Mouse (Mus musculus) left cerebral cortex, postnatal 14 days (tissue): ENCODE results near the gene Disc1. TPM values are rescaled to one million over a fixed set of nuclear protein-coding genes. Genes with fewer than 3 reads are reported as not detected.

Experiments used
- DNase-seq, 2 experiments: peaks; one replicate each; pipeline ENCODE4 v3.0.0; 2021 to 2022; ENCODE audit warnings: low spot score in 2 of 2, mixed read lengths in 1 of 2
- intact Hi-C: fragments of 180-260 bp; cut with DNase I; formaldehyde crosslinking; loops from one replicate; pipeline ENCODE4 v1.15.1; 2025
- total RNA-seq, 2 experiments: library from RNA; stranded (reverse); gene quantifications; 2 replicates each; pipeline ENCODE4 v1.2.3; 2021

Gene Disc1
- total RNA-seq, 2 experiments from 2014 or later, result 1.9 to 4.0 TPM

DNA sequence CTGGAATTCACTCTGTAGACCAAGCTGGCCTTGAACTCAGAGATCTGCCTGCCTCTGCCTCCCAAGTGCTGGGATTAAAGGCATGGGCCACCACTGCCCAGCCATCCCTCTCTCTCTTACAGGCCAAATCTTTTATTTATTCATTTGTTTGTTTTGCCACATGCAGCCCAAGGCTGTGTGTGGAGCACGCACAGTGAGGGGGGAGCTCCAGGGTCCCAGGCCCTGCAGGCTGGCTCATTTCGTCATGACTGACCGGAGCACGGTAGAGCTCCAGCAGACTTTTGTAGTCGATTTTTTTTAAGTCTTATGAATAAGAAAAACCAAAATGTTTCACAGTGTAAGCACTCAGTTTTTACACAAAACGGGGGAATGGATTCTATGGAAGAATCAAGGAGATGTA lies 112.5 kb downstream of the Disc1 start:
- DNase-seq, result no peak
- intact Hi-C loops, result no loop called here

DNA sequence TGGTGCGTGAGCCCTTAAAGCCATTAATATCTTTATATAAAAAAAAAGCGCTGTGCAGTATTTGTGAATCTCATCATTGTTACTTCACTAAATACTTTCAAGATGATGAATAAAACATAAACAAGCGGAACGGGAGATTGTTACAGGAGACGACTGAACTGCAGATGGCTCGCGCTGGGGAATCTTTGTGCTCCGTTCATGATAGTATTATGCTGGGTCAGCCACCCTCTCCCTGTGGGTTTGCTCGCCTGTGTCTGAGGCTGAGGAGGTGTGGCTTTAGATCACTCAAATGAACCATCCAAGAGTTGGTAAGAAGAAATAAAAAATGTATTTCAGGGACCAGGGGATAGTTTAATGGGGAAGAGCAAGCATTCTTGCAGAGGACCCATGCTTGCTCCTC lies 113.0 kb downstream of the Disc1 start:
- intact Hi-C loops, result no loop called here
- no peak for DNase-seq

DNA sequence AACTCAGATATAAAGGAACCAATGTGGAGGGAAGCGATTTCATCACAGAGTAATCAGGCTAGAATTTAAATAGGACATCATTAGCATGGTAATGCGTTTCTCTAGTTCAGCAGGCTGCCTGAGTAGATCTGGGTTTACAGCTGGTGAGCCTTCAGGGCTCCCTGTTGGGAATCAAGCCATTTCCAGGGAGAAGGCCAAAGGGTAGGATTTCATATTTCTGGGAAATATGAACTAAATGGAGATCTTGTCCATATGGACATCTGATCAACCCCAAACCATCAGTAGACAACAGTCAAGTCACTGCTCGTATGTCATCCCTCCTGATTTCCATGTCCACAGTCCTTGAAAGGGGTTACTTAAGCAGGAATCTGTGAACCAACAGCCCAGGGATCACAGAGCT lies 115.6 kb downstream of the Disc1 start:
- no peak for DNase-seq
- intact Hi-C loops, result no loop called here

DNA sequence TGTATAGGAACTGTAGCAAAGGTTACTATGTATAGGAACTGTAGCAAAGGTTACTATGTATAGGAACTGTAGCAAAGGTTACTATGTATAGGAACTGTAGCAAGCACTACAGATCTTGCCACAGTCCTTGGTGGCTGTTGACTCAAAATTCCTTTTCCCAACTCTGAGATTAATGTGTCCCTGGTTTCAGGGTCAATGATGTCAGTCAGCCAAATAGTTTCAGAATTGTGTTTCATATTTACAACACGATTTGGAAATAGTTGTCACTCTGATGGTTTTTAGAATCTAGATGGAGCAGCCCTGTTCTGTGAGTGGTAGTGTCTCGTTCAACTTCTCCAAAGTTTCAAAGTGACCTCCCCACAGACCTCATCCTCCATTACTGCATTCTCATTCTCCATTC lies 117.5 kb downstream of the Disc1 start:
- intact Hi-C loops, result no loop called here
- no peak for DNase-seq

DNA sequence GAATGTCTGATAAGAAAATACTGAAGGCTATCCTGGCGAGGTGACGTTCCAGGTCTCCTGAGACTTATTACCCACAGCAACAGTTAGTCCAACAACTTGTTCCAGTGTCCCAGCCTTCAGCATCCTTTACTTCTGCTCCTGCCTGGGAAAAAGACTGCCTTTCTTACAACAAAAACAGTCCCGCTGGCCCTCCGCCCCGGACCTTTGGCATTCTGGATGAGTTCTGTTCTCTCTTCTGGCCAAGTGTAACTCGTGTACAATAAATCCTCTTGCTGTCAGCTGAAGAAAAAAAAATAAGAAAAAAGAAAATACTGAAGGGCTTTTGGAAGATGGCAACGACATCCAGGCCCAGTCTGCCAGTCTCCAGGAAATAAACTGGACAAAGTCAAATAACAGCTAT lies 120.2 kb downstream of the Disc1 start:
- intact Hi-C loops, result no loop called here
- DNase-seq, result peak in 1 of 2 experiments; percentile 37

DNA sequence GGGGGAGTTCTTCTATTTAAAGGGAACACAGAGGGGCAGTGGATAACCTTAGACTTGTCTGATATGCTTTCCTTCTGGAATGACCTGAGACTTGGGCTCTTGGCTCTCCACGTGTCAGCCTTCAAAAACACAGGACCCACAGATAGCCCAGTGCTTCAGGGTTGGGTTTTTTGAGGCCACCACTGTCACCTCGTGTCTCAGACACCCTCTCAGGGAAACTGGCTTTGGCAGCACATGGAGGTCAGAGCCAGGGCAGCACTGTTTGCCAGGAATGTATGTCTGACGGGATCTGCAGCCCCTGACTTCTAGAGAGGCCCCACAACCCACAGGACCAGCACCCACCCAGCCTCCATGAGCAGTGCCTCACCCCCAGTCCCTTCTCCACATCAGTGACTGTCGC lies 120.9 kb downstream of the Disc1 start:
- intact Hi-C loops, result no loop called here
- DNase-seq, result no peak

DNA sequence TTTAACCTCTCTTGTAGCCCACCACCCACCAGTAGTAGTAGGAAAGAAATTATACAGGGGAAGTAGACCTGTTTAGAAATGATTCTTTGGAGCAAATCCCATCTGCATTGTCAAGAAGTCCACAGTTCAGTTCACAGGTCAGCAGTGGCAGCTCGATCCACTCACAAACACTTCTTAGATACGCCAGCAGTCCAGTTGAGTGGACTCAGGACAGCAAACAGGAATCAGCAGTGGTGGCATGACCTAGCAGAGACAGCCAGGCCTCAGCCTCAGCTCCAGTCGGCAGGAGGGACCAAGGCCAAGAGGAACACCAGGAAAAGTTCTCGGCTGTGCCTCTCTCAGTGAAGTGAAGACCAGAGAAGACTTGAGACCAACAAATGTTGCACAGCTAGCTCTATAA lies 121.7 kb downstream of the Disc1 start:
- intact Hi-C loops, result no loop called here
- DNase-seq, result no peak

DNA sequence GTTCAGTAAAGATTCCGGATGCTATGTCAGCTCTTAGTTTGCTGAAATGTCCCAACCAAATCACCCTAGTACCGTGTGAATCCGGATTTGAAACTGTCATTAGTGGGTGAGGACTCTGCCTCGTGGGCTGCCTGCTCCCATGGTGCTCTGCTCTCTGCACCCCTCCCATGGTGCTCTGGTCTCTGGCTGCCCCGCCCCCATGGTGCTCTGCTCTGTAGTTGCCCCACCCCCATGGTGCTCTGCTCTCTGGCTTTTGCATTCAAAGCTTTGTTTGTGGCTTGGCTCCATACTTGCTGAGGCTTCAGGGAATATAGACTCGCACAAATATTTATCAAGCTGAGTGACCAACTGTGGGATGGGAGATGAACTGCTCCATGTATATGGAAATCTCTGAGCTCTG lies 123.1 kb downstream of the Disc1 start:
- no peak for DNase-seq
- intact Hi-C loops, result no loop called here

DNA sequence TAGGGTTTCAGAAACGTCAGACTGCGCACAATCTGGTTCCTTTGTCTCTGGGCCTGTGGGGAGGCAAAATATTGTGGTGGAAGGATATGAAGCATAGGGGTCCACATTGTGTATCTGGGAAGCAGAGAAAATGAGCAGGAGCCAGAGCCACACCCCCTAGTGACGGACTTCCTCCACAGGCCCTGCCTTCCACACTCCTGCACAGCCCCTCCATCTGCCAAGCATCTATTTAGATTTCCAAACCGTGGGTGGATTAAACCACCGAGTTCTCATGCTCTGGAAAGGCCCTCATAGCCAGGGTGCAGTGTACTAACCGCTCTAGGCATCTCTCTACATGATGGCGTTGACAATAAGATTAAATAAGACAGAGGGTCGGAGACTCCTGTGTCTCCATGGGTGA lies 124.0 kb downstream of the Disc1 start:
- peak; percentile 18 to 55 for DNase-seq

DNA sequence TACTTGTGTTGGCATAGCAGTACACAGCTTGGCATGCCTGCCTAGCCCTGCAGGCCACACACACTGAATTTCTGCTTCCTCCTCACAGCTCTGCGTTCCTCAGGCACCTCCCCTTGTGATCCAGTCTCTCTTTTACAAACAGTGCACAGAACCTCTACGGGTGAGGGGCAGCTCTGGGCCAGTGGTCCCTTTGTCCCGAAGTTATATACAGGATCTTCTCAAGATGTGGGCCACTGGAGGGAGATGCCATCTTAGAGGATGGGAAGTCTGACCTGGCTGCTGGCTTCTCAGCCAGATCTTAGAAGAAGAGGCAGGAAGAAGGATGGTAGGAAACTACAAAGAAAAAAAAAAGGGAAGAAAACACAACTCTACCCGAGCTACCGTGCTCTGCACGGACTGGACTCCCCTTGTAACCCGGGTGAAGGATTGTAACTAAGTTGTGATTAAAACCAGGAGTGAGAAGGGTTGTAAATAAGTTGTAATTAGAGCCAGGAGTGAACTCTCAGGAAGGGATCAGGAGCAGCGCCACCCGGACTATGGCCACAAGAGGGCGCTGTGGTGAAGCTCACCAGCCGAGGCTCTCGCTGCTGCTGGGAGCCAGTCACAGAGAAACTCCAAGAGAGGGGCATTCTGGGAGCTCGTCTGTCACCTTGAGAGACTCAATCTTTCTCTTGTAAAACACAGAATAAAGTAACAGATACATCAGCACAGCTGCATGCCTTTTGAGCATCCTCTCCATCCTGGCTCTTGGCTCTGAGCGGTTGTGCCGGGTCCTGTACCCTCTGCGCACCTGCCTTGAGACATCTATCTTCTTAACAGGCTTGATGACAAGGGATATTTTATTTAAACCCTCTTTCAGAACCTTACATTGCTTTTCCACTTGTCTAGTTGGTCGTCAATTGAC lies 129.8 kb downstream of the Disc1 start:
- DNase-seq, result peak; percentile 77 to 84
- intact Hi-C loops, result loop anchor here (2.0 kb wide), 1 partner anchor 385 kb away; the partner anchor contains the start of gene Sipa1l2

More for the DNA sequence above, 124.0 kb downstream of the Disc1 start:
- intact Hi-C loops, result no loop called here

DNA sequence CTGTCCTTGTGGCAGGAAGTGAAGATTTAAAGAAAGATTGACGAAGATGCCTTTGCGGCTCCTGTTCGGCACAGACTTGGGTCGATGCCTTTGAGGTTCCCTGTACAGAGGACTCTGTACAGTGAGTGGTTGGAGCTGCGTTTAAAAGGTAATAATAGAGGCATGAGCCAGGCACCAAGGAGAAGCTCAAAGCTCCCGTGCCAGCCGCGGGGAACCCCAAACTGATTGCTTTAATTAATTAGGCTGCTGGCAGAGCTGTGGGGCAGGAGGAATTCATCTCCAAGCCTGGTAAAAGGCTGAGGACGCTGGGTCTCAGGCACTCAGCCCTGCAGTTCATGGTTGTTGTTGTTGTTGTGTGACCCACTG lies 130.4 kb downstream of the Disc1 start:
- DNase-seq, result no peak

DNA sequence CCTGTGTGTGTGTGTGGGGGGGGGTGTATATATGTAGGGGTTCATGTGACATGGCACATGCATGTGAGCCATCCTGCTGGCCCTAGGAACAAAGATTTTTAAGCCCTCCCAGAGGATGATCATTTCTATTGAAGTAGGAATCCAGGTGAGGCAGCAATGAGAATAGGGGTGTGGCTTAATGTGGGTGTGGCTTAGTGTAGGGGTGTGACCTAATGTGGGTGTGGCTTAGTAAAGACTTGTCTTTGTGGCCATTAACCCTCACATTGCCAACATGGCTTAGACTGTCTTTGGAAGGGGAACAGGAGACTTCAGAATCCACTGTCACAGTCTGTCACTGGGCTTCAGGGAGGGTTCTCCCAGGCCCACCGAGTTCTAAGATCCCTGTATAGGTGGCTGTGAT lies 130.9 kb downstream of the Disc1 start:
- intact Hi-C loops, result loop anchor here (2.0 kb wide), 1 partner anchor 384 kb away; the partner anchor contains the start of gene Sipa1l2
- DNase-seq, result no peak

More for the DNA sequence above, 130.4 kb downstream of the Disc1 start:
- intact Hi-C loops, result loop anchor here (2.0 kb wide), 1 partner anchor 384 kb away; the partner anchor contains the start of gene Sipa1l2

DNA sequence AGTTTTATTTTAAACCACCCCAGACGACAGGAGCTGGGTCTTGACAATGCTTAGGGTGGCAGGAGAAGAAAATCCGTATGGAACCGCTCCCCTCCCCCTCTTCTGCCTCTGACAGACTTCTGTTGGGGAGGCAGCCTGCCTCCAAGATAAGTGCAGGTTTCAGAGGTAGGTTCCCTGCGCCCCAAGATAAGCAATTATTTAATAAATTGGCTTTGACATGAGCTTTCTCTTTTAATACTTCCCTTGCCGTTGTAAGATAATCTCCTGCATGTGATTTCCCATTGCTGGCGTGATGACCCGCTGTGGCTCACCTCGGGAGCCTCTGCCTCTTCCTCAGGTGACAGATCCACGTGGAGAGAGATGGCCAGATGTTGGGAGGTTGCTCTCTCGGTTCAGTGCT lies 133.0 kb downstream of the Disc1 start:
- no peak for DNase-seq
- intact Hi-C loops, result no loop called here

DNA sequence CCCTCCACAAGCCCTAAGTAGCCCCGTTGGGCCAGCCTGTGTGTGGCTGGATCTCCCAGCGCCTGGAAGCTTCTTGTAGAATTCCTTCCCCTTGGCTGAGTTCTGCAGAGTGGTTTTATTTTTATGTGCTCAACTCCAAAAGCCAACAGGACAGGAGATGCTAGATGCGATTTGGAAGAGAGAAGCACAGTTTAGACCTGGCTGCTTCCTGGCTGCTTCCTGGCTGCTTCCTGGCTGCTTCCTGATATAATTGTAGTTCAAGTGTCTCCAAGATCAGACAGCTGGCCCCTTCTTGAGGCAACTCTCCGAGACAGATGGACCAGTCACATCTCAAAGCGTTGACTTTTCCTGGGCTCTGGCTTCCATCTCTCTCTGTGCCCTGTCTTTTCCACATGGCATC lies 139.7 kb downstream of the Disc1 start:
- intact Hi-C loops, result no loop called here
- no peak for DNase-seq

DNA sequence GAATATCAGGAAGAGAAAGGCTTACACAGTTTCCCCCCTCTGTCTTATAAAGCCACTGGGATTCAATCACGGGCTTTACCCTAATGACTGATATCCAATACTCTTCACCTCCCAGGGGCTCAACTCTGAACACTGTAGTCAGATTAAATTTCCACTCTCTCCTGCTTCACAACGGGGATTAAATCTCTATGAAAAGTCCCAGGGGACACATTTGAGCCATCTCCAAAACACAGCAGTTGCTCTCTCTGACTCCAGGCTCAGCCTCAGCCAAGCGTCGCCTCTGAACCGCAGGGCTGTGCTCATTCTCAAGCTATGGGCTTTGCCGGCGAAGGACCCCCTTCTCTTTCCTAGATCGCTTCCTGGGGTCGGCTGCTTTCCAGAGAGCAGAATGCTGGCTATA lies 141.1 kb downstream of the Disc1 start:
- intact Hi-C loops, result no loop called here
- no peak for DNase-seq

DNA sequence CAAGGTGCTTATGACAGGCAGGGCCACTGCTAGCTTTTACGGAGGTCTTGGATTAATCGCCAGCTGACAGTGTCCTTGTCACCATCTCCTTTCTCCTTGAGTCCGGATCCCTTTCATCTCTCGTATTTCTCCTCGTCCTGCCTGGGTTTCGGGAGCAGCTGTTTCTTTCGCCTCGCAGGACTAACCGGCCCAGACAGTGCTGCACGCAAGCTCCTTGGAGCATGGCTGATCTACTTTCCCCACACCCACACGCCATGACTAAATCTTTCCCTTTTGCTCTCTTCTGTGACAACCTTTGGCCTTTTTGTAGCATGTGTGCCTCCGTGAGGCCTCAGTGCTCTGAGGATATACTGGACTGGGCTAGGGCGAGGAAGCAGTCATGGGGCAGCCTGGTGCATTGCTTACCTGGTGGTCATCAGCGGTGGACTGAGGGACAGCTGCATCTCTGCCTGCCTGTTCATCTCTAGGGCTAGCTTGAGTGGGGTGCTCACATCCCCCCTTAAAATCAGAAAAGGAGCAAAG lies 142.6 kb downstream of the Disc1 start:
- no peak for DNase-seq
- intact Hi-C loops, result no loop called here

DNA sequence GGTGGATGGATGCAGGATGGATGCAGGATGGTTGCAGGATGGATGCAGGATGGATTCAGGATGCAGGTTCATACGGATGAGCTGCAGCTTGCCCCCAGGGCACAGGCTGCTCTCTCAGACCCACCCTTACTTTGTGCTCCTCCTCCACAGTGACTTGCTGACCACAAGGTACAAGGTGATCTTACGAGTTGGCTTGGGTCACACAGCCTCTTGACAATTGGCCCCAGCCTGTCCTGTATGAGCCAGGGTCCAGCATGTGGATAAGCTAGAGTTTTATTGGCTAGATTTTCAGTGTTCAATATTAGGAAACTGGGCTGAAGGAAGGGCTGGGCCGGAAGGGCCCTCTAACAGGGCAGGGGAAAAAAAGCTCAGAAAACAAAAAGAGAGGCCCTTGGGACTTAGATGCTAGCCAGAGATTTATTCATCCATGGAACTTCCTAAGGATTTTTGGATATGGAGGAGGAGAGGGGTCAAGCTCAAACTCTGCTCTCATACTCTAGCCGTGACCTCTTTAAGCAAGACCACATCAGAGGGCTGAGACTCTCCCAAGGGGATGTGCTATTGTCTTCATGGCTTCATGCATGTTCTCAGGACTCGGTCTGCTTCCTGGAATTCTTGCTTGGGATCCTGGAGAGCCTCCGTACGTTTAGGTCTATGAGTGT lies 143.5 kb downstream of the Disc1 start:
- intact Hi-C loops, result no loop called here
- DNase-seq, result no peak

DNA sequence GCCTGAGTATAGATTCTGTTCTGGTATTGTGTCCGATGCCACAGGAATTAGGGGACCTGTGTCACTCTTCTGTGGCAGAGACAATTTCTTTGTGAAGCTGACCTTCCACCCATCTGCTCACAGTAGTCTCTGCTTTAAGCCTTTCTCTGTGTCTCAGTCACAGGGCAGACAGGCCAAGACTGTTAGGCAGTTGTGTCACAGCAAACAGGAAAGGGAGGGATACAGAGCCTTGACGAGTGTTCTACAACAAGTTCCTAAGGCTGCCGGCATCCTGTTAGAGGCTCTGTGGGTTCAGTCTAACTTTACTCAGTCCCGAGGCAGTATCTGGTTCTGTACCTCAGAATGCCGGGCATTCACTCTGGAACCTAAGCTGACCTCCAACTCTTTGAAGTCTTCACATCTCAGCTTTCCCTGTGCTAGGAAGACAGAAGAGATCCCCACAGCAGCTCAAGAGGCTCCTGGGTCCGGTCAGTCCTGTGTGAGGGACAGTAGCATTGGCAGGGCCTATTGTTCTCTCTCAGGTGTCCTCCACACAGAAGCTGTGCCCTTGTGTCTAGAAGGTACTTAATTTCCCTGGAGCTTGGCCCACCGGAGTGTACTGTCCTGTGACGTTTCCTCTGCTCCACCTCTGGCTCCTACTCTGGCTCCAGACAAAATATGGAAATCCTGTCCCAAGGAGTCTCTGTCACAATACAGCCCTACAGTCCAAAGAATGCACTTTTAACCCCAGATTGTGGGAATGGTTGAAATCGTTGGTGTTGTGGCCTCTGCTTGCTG lies 144.6 kb downstream of the Disc1 start:
- intact Hi-C loops, result no loop called here
- no peak for DNase-seq

DNA sequence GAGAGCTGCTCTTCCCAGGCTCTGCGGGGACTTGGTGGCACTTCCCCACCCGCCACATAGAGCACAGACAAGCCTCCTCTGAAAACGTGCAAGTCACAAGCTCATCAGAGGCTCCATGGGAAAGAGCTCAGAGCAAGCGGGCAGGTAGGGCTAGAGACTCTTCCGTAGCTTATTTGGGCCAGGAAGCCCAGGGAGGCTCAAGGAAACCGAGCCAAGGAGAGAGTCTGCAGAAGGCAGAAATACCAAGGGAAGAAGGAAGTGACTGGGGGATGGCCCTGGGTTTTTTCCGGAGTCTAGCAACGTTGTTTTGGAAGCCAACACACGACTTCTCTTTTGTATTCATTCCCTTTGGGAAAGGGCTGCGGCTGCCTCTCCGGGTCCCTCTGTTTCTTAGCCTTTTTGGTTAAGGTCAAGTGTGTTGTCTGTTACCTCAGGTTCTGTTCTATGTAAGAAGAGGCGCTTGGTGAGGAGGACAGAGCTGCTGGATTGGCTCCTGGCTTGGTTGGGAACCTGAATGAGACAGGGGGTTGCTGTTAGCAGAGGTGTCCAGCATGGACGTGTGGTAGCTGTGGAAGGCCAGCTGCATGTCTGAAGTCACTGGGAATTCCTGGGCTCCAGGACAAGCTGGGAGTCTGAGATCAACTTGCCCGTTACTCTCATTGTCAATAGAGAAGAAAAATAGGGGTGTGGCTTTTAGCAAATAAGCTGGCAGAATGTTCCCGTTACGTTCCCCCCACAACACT lies 145.4 kb downstream of the Disc1 start:
- no peak for DNase-seq
- intact Hi-C loops, result no loop called here
